Mouse (Mus musculus): ENCODE results near the gene Abca17. TPM values are rescaled to one million over a fixed set of nuclear protein-coding genes. Genes with fewer than 3 reads are reported as not detected.

The Abca17 gene
- total RNA-seq, 2 experiments from 2014 or later, result 1.4 to 1.9 TPM

- peak; percentile 96 for DNase-seq
- intact Hi-C loops (cut with DNase I), result no loop called here
Measured at GRCm38 (mm10) chr17:24351760-24352357, 991 bp upstream of the Abca17 start, which contains the start of gene Abca3. Abca3 (plus strand) TSS chr17:24351950.

- intact Hi-C loops (cut with DNase I), result no loop called here
- no peak for DNase-seq
Measured at GRCm38 (mm10) chr17:24349176-24349575, 1.7 kb downstream of the Abca17 start.

GRCm38 (mm10) chr17:24346831-24347230 is 4.0 kb downstream of the Abca17 start:
- DNase-seq, result no peak
- intact Hi-C loops (cut with DNase I), result no loop called here

GRCm38 (mm10) chr17:24344672-24345071 is 6.2 kb downstream of the Abca17 start:
- intact Hi-C loops (cut with DNase I), result no loop called here
- no peak for DNase-seq

- intact Hi-C loops (cut with DNase I), result no loop called here
- no peak for DNase-seq
Measured at GRCm38 (mm10) chr17:24327656-24328055, 23.2 kb downstream of the Abca17 start.

- intact Hi-C loops (cut with DNase I), result no loop called here
- no peak for DNase-seq
Measured at GRCm38 (mm10) chr17:24325051-24325450, 25.8 kb downstream of the Abca17 start.

GRCm38 (mm10) chr17:24320826-24321225 is 30.0 kb downstream of the Abca17 start:
- no peak for DNase-seq
- intact Hi-C loops (cut with DNase I), result no loop called here

- DNase-seq, result peak; percentile 44
- intact Hi-C loops (cut with DNase I), result no loop called here
Measured at GRCm38 (mm10) chr17:24307500-24307899, 43.4 kb downstream of the Abca17 start.

- intact Hi-C loops (cut with DNase I), result no loop called here
- DNase-seq, result no peak
Measured at GRCm38 (mm10) chr17:24300651-24301050, 50.2 kb downstream of the Abca17 start.

- intact Hi-C loops (cut with DNase I), result no loop called here
- no peak for DNase-seq
Measured at GRCm38 (mm10) chr17:24289338-24289737, 61.5 kb downstream of the Abca17 start.

- intact Hi-C loops (cut with DNase I), result no loop called here
- DNase-seq, result no peak
Measured at GRCm38 (mm10) chr17:24288477-24288876, 62.4 kb downstream of the Abca17 start.

- intact Hi-C loops (cut with DNase I), result no loop called here
Measured at GRCm38 (mm10) chr17:24285680-24286079, 65.2 kb downstream of the Abca17 start.

GRCm38 (mm10) chr17:24283266-24283818 is 67.5 kb downstream of the Abca17 start:
- intact Hi-C loops (cut with DNase I), result no loop called here
- no peak for DNase-seq

More at GRCm38 (mm10) chr17:24285680-24286079, 65.2 kb downstream of the Abca17 start:
- no peak for DNase-seq

GRCm38 (mm10) chr17:24282637-24283036 is 68.2 kb downstream of the Abca17 start:
- DNase-seq, result no peak
- intact Hi-C loops (cut with DNase I), result no loop called here

- DNase-seq, result no peak
- intact Hi-C loops (cut with DNase I), result no loop called here
Measured at GRCm38 (mm10) chr17:24279907-24280306, 71.0 kb downstream of the Abca17 start.

GRCm38 (mm10) chr17:24267133-24267532 is 83.7 kb downstream of the Abca17 start:
- DNase-seq, result no peak
- intact Hi-C loops (cut with DNase I), result no loop called here

GRCm38 (mm10) chr17:24264766-24265165 is 86.1 kb downstream of the Abca17 start:
- intact Hi-C loops (cut with DNase I), result no loop called here
- no peak for DNase-seq

GRCm38 (mm10) chr17:24260516-24260915 is 90.4 kb downstream of the Abca17 start:
- intact Hi-C loops (cut with DNase I), result no loop called here
- DNase-seq, result no peak

- intact Hi-C loops (cut with DNase I), result no loop called here
- DNase-seq, result no peak
Measured at GRCm38 (mm10) chr17:24259702-24260101, 91.2 kb downstream of the Abca17 start.

GRCm38 (mm10) chr17:24258981-24259380 is 91.9 kb downstream of the Abca17 start:
- DNase-seq, result no peak
- intact Hi-C loops (cut with DNase I), result no loop called here

- intact Hi-C loops (cut with DNase I), result no loop called here
Measured at GRCm38 (mm10) chr17:24252329-24252728, 98.5 kb downstream of the Abca17 start.

GRCm38 (mm10) chr17:24251320-24252069 is 99.4 kb downstream of the Abca17 start, which contains the start of gene Ccnf:
Ccnf (minus strand) TSS chr17:24251484.
- intact Hi-C loops (cut with DNase I), result no loop called here
- peak; percentile 97 for DNase-seq

More at GRCm38 (mm10) chr17:24252329-24252728, 98.5 kb downstream of the Abca17 start:
- no peak for DNase-seq

All from left cerebral cortex, postnatal 4 days (tissue).